Mouse (Mus musculus) CH12.LX (cell line): ENCODE data around the gene Man1b1. TPM values are rescaled to one million over a fixed set of nuclear protein-coding genes. Genes with fewer than 3 reads are reported as not detected.

Experiments used
- DNase-seq: peaks from one replicate; pipeline ENCODE4 v3.0.0-alpha.2; 2013; ENCODE audit errors: extremely low read depth
- H3K27ac ChIP-seq: 2 replicates; pipeline ENCODE4 v1.5.1; 2012; ENCODE audit warnings: low read depth, mild to moderate bottlenecking, control low read depth, moderate library complexity; ENCODE audit not compliant: insufficient read depth
- H3K27me3 ChIP-seq: replicated peaks from 2 replicates; pipeline ENCODE3; 2012; ENCODE audit warnings: inconsistent platforms
- H3K36me3 ChIP-seq, 2 experiments: replicated peaks in 1 of 2; 2 replicates each; pipeline versions ENCODE3 to v1.6.1; 2012; ENCODE audit warnings: inconsistent platforms in 1 of 2, low read length in 1 of 2, mild to moderate bottlenecking in 1 of 2, mixed read lengths in 1 of 2, moderate library complexity in 1 of 2; ENCODE audit not compliant: control insufficient read depth in 1 of 2, insufficient read depth in 1 of 2
- H3K4me1 ChIP-seq, 2 experiments: 2 replicates each; pipeline ENCODE4 v1.6.1; 2012; ENCODE audit warnings: inconsistent platforms in 1 of 2, moderate library complexity in 1 of 2; ENCODE audit not compliant: insufficient read depth in 2 of 2, control insufficient read depth in 1 of 2
- H3K4me2 ChIP-seq: 2 replicates; pipeline ENCODE4 v1.6.1; 2012; ENCODE audit warnings: low read depth, mild to moderate bottlenecking, control low read depth; ENCODE audit not compliant: poor library complexity, insufficient read depth, severe bottlenecking
- H3K4me3 ChIP-seq, 3 experiments: fragments of 150-350 bp in 1 of 3; sonication (generic) in 1 of 3; replicated peaks in 1 of 3; 2 replicates each; pipeline versions ENCODE3 to v1.5.1; 2011 to 2012; ENCODE audit warnings: low read depth in 2 of 3, low read length in 2 of 3, mild to moderate bottlenecking in 2 of 3, moderate library complexity in 2 of 3, control low read depth in 1 of 3, improper control_type of control experiment in 1 of 3, inconsistent platforms in 1 of 3, mixed read lengths in 1 of 3; ENCODE audit not compliant: poor library complexity in 1 of 3
- H3K79me2 ChIP-seq: replicated peaks from 2 replicates; pipeline ENCODE4 v1.6.1; 2012; ENCODE audit warnings: mild to moderate bottlenecking, moderate library complexity; ENCODE audit not compliant: control insufficient read depth, poor library complexity, insufficient read depth, severe bottlenecking; ENCODE audit errors: extremely low read depth
- H3K9ac ChIP-seq: 2 replicates; pipeline ENCODE4 v1.6.1; 2012; ENCODE audit warnings: low read depth, mild to moderate bottlenecking, control low read depth, moderate library complexity; ENCODE audit not compliant: insufficient read depth
- H3K9me3 ChIP-seq: replicated peaks from 2 replicates; pipeline ENCODE3; 2012; ENCODE audit warnings: low read length, inconsistent platforms, mixed read lengths
- CHD1 ChIP-seq: IDR thresholded peaks from 2 replicates; pipeline ENCODE4 v1.6.1; 2012; ENCODE audit warnings: low read depth, low read length, improper control_type of control experiment, inconsistent platforms
- CHD2 ChIP-seq: IDR thresholded peaks from 2 replicates; pipeline ENCODE4 v1.6.1; 2011; ENCODE audit warnings: low read length, improper control_type of control experiment
- E2F4 ChIP-seq: IDR thresholded peaks from 2 replicates; pipeline ENCODE4 v1.6.1; 2011; ENCODE audit warnings: low read depth, low read length, improper control_type of control experiment; ENCODE audit not compliant: insufficient replicate concordance
- IRF4 ChIP-seq: IDR thresholded peaks from 2 replicates; pipeline ENCODE4 v1.6.1; 2014; ENCODE audit warnings: low read depth, mild to moderate bottlenecking, inconsistent platforms, low read length, improper control_type of control experiment
- JUND ChIP-seq: conservative IDR thresholded peaks from 2 replicates; pipeline ENCODE4 v1.6.1; 2011; ENCODE audit warnings: low read depth, low read length, improper control_type of control experiment
- KAT2A ChIP-seq: IDR thresholded peaks from 2 replicates; pipeline ENCODE4 v1.6.1; 2012; ENCODE audit warnings: low read length, improper control_type of control experiment, inconsistent platforms; ENCODE audit not compliant: insufficient replicate concordance
- MAX ChIP-seq: IDR thresholded peaks from 2 replicates; pipeline ENCODE4 v1.6.1; 2011; ENCODE audit warnings: low read length, improper control_type of control experiment
- MAZ ChIP-seq: IDR thresholded peaks from 2 replicates; pipeline ENCODE4 v1.6.1; 2012; ENCODE audit warnings: low read depth, mild to moderate bottlenecking, inconsistent platforms, low read length, improper control_type of control experiment, moderate library complexity
- MEF2A ChIP-seq: IDR thresholded peaks from 2 replicates; pipeline ENCODE4 v1.6.1; 2014; ENCODE audit warnings: low read depth, mild to moderate bottlenecking, inconsistent platforms, low read length, improper control_type of control experiment, borderline replicate concordance
- MXI1 ChIP-seq: IDR thresholded peaks from 2 replicates; pipeline ENCODE4 v1.6.1; 2011; ENCODE audit warnings: mild to moderate bottlenecking, low read depth, low read length, improper control_type of control experiment
- MYC ChIP-seq: IDR thresholded peaks from 2 replicates; pipeline ENCODE4 v1.6.1; 2011; ENCODE audit warnings: low read depth, mild to moderate bottlenecking, improper control_type of control experiment, low read length
- NELFE ChIP-seq: IDR thresholded peaks from 2 replicates; pipeline ENCODE4 v1.6.1; 2011; ENCODE audit warnings: low read depth, low read length, improper control_type of control experiment
- NRF1 ChIP-seq: IDR thresholded peaks from 2 replicates; pipeline ENCODE4 v1.6.1; 2014; ENCODE audit warnings: low read depth, mild to moderate bottlenecking, inconsistent platforms, low read length, improper control_type of control experiment, moderate library complexity
- POLR2A ChIP-seq: IDR thresholded peaks from 2 replicates; pipeline ENCODE4 v1.6.1; 2011; ENCODE audit warnings: low read depth, mild to moderate bottlenecking, improper control_type of control experiment, low read length
- RAD21 ChIP-seq: IDR thresholded peaks from 2 replicates; pipeline ENCODE4 v1.6.1; 2011; ENCODE audit warnings: low read depth, mild to moderate bottlenecking, low read length, improper control_type of control experiment, moderate library complexity
- SIN3A ChIP-seq: IDR thresholded peaks from 2 replicates; pipeline ENCODE4 v1.6.1; 2012; ENCODE audit warnings: low read length, improper control_type of control experiment, inconsistent platforms
- SMC3 ChIP-seq: IDR thresholded peaks from 2 replicates; pipeline ENCODE4 v1.6.1; 2011; ENCODE audit warnings: low read depth, low read length, improper control_type of control experiment
- TBP ChIP-seq: conservative IDR thresholded peaks from 2 replicates; pipeline ENCODE4 v1.6.1; 2011; ENCODE audit warnings: low read depth, low read length, improper control_type of control experiment
- TCF12 ChIP-seq: IDR thresholded peaks from 2 replicates; pipeline ENCODE4 v1.6.1; 2014; ENCODE audit warnings: low read depth, mild to moderate bottlenecking, inconsistent platforms, low read length, improper control_type of control experiment
- UBTF ChIP-seq: IDR thresholded peaks from 2 replicates; pipeline ENCODE4 v1.6.1; 2012; ENCODE audit warnings: low read depth, mild to moderate bottlenecking, inconsistent platforms, low read length, improper control_type of control experiment, moderate library complexity
- USF1 ChIP-seq: IDR thresholded peaks from 2 replicates; pipeline ENCODE4 v1.6.1; 2014; ENCODE audit warnings: low read depth, mild to moderate bottlenecking, inconsistent platforms, low read length, improper control_type of control experiment
- USF2 ChIP-seq: conservative IDR thresholded peaks from 2 replicates; pipeline ENCODE4 v1.6.1; 2011; ENCODE audit warnings: low read depth, low read length, improper control_type of control experiment
- ZKSCAN1 ChIP-seq: IDR thresholded peaks from 2 replicates; pipeline ENCODE4 v1.6.1; 2012; ENCODE audit warnings: low read depth, inconsistent platforms, low read length, improper control_type of control experiment, borderline replicate concordance
- ZMIZ1 ChIP-seq: IDR thresholded peaks from 2 replicates; pipeline ENCODE4 v1.6.1; 2012; ENCODE audit warnings: low read depth, mild to moderate bottlenecking, inconsistent platforms, low read length, improper control_type of control experiment
- dilution Hi-C: fragments of 300-500 bp; cut with MboI; formaldehyde crosslinking; loops from 2 replicates; pipeline ENCODE4 v1.14.3; 2020; ENCODE audit warnings: low sequenced_read_pairs; ENCODE audit not compliant: extremely low pct_unique_long_range_greater_than_20kb, extremely low pct_ligation_motif_present
- in situ Hi-C: fragments of 300-500 bp; cut with MboI; formaldehyde crosslinking; loops from 3 replicates; pipeline ENCODE4 v1.14.3; 2019; ENCODE audit warnings: low sequenced_read_pairs, low pct_ligation_motif_present, low pct_unique_long_range_greater_than_20kb, mixed read lengths
- polyA plus RNA-seq: library from polyadenylated mRNA; unstranded; fragments of >175 nt; gene quantifications from 2 replicates; pipeline ENCODE4 v1.2.1, GENCODE M21; 2012; ENCODE audit warnings: low read depth; ENCODE audit not compliant: insufficient read length
- total RNA-seq, 2 experiments: library from RNA; depleted of rRNA; stranded (reverse); fragments of 300-350 nt in 1 of 2; fragments of >200 nt in 1 of 2; gene quantifications; 2 replicates each; pipeline ENCODE4 v1.2.3; 2012 to 2014

Gene Man1b1
- total and polyA plus RNA-seq, 3 experiments, result 39.3 to 68.8 (median 45.7) TPM

GRCm38 (mm10) chr2:25397010-25397409, 64.9 kb downstream of the Man1b1 start:
- in situ Hi-C loops, result no loop called here

GRCm38 (mm10) chr2:25398065-25398464, 65.9 kb downstream of the Man1b1 start:
- Histone ChIP-seq H3K4me3 (no peak overlapping the region), H3K27me3 (peaks cover 93% of the 10 kb centered on the region), H3K27ac (no peak overlapping the region), H3K36me3 (no peaks in the 10 kb centered on the region), H3K9ac (no peak overlapping the region), H3K4me2 (no peak overlapping the region), H3K9me3 (no peaks in the 10 kb centered on the region), H3K79me2 (no peaks in the 10 kb centered on the region), H3K4me1 (no peaks in the 10 kb centered on the region)
- no peak for TF ChIP-seq ZKSCAN1
- TF ChIP-seq RAD21, result no peak
- no peak for TF ChIP-seq TCF12
- TF ChIP-seq TBP, result no peak
- no peak for TF ChIP-seq IRF4
- no peak for TF ChIP-seq E2F4
- no peak for TF ChIP-seq SMC3
- TF ChIP-seq UBTF, result no peak
- TF ChIP-seq SIN3A, result no peak
- no peak for TF ChIP-seq CHD2
- no peak for TF ChIP-seq MXI1
- no peak for TF ChIP-seq CHD1
- no peak for TF ChIP-seq KAT2A
- TF ChIP-seq NELFE, result no peak
- no peak for DNase-seq
- dilution Hi-C loops, result no loop called here
- in situ Hi-C loops, result no loop called here

More at GRCm38 (mm10) chr2:25397010-25397409, 64.9 kb downstream of the Man1b1 start:
- Histone ChIP-seq H3K4me1 (no peaks in the 10 kb centered on the region), H3K4me2 (no peak overlapping the region), H3K27ac (no peak overlapping the region), H3K9me3 (no peaks in the 10 kb centered on the region), H3K4me3 (no peak overlapping the region), H3K36me3 (no peaks in the 10 kb centered on the region), H3K79me2 (no peaks in the 10 kb centered on the region), H3K9ac (no peak overlapping the region), H3K27me3 (peaks cover 90% of the 10 kb centered on the region)
- no peak for DNase-seq
- dilution Hi-C loops, result no loop called here
- TF ChIP-seq POLR2A, result no peak

GRCm38 (mm10) chr2:25399051-25399450, 66.9 kb downstream of the Man1b1 start, which contains the start of gene Npdc1:
Gene Npdc1, plus strand, starts transcription at chr2:25399351.
- dilution Hi-C loops (no loop called here), in situ Hi-C loops (no loop called here)

More at GRCm38 (mm10) chr2:25399051-25399450, 66.9 kb downstream of the Man1b1 start, which contains the start of gene Npdc1:
- H3K4me3 ChIP-seq, result no peak within 1 kb of the TSS
- DNase-seq, result no peak
- TF ChIP-seq MXI1 (no peak), MAZ (no peak), NRF1 (no peak), CHD2 (no peak), JUND (no peak), USF1 (no peak), MEF2A (no peak), MYC (no peak), USF2 (no peak), ZKSCAN1 (no peak), MAX (no peak), ZMIZ1 (no peak)
- no peaks in the 10 kb centered on the region for H3K9me3 ChIP-seq
- no peak within 1 kb of the TSS for H3K27ac ChIP-seq
- no peaks in the 10 kb centered on the region for H3K79me2 ChIP-seq
- H3K27me3 ChIP-seq, result peaks cover 95% of the 10 kb centered on the region
- H3K4me2 ChIP-seq, result no peak within 1 kb of the TSS
- no peaks in the 10 kb centered on the region for H3K4me1 ChIP-seq
- H3K36me3 ChIP-seq, result no peaks in the 10 kb centered on the region
- H3K9ac ChIP-seq, result no peak within 1 kb of the TSS
